Mouse (Mus musculus): ENCODE measurements at regions not wholly inside any gene's neighbourhood (a gene's known extent, or its start where the extent isn't known, plus 50 kb on each side); places are given as distances from the start of the nearest gene placed in this dataset.

DNA sequence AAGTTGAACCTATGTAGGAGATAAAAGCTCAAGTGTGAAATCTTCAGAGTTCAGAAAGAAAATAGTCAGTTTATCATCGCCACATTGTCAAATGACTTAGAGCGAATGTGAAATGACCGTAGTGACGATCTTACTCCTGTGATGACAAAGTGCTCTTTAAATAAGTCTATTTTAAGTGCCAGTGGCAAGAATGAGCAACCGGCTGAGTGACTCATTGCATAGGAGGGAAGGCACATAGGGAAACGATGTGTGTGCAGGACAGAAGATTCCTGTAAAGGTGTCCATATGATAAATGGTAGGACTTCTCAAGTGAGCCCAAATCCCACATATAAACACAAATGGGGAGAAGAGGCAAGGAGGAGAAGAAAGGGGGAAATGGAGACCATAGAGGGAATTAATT, 189.8 kb downstream of the Tgfb2 start:
- DNase-seq = no peak
- Histone ChIP-seq H3K36me3 (ENCODE audit: control insufficient read depth, insufficient read depth, low read length) (no peaks in the 10 kb centered on the region), H3K4me1 (ENCODE audit: control insufficient read depth, insufficient read depth, low read length) (no peaks in the 10 kb centered on the region), H3K27me3 (replicated peaks; ENCODE audit: control insufficient read depth, insufficient read depth, low read length) (no peaks in the 10 kb centered on the region), H3K4me3 (ENCODE audit: insufficient read depth, low read depth, low read length) (no peak overlapping the region), H3K27ac (ENCODE audit: insufficient read depth, low read depth, low read length) (no peak overlapping the region)
- 82% methylated on average over 6 of the region's 6 CpGs for WGBS
- no peak for TF ChIP-seq CTCF (conservative IDR thresholded peaks at IDR 0.05; ENCODE audit: insufficient read depth, insufficient read length, low read depth, low read length)

DNA sequence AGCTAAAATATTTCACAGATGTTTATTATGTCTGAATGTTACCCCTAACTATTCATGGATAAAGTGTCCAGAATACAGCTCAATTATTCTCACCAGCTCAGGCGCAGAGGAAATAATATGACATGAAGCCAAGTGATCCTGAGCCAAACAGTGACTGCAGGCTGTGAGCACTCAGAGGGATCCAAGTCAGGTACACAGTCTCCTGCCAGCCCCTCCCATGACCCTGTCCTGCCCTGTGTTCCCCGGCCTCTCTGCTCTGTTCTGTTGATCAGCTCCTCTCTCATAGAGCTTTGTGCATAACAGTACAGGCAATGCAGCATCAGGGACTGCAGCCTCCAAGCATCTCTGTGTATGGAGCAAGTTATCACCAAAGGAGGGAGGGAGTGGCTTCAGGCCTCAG, 190.7 kb downstream of the Tgfb2 start:
- Histone ChIP-seq H3K4me3 (ENCODE audit: insufficient read depth, low read depth, low read length) (no peak overlapping the region), H3K27ac (ENCODE audit: insufficient read depth, low read depth, low read length) (no peak overlapping the region), H3K27me3 (replicated peaks; ENCODE audit: control insufficient read depth, insufficient read depth, low read length) (no peaks in the 10 kb centered on the region), H3K36me3 (ENCODE audit: control insufficient read depth, insufficient read depth, low read length) (no peaks in the 10 kb centered on the region), H3K4me1 (ENCODE audit: control insufficient read depth, insufficient read depth, low read length) (no peaks in the 10 kb centered on the region)
- TF ChIP-seq POLR2A (IDR thresholded peaks at IDR 0.05; ENCODE audit: low read depth, low read length) (no peak), CTCF (conservative IDR thresholded peaks at IDR 0.05; ENCODE audit: insufficient read depth, insufficient read length, low read depth, low read length) (no peak)
- DNase-seq = no peak
- 32% methylated on average over 2 of the region's 2 CpGs for WGBS

DNA sequence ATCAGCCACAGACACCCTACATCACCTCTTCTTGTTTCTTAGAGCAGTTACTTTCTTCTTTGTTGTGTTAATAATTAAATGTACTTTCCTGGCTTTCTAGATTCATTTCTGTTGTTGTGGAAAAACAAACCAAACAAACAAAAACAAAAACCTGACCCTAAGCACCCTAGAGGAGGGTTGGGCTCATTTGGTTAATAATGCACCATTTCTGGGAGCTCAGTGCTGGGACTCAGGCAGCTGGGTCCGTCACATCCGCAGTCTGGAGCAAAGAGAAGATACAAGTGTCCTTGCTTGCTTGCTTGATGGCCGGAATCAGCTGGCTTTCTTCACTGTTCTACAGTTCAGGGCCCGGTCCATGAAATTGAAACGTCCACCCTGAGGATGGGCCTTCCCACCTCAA, 191.9 kb downstream of the Tgfb2 start:
- no peak for TF ChIP-seq CTCF (conservative IDR thresholded peaks at IDR 0.05; ENCODE audit: insufficient read depth, insufficient read length, low read depth, low read length)
- no peak for TF ChIP-seq POLR2A (IDR thresholded peaks at IDR 0.05; ENCODE audit: low read depth, low read length)
- 69% methylated on average over 5 of the region's 5 CpGs for WGBS
- no peak overlapping the region for H3K4me3 ChIP-seq (ENCODE audit: insufficient read depth, low read depth, low read length)
- no peak overlapping the region for H3K27ac ChIP-seq (ENCODE audit: insufficient read depth, low read depth, low read length)
- no peaks in the 10 kb centered on the region for H3K27me3 ChIP-seq (replicated peaks; ENCODE audit: control insufficient read depth, insufficient read depth, low read length)
- no peak for DNase-seq
- no peaks in the 10 kb centered on the region for H3K4me1 ChIP-seq (ENCODE audit: control insufficient read depth, insufficient read depth, low read length)
- H3K36me3 ChIP-seq (ENCODE audit: control insufficient read depth, insufficient read depth, low read length) = no peaks in the 10 kb centered on the region

DNA sequence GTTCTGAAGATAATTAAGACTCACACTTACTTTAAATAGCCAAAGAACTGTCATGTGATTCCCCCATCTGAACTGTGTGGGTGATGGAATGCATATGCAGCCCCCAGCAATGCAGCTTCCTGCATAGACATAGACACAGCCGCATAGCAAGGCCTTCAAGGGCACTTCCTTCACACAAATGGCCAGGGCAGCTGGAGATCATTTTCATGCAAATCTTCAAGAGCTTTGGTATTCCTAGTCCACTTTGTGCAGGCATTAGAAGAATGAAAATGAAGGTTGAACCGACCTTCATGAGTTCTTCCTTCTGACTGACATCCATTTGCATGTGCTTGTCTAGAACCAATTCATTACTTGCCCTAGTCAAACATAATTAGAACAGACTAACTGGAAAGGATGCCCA, 195.3 kb downstream of the Tgfb2 start:
- DNase-seq = no peak
- no peak overlapping the region for H3K4me3 ChIP-seq (ENCODE audit: insufficient read depth, low read depth, low read length)
- H3K27ac ChIP-seq (ENCODE audit: insufficient read depth, low read depth, low read length) = no peak overlapping the region
- no peaks in the 10 kb centered on the region for H3K27me3 ChIP-seq (replicated peaks; ENCODE audit: control insufficient read depth, insufficient read depth, low read length)
- 63% methylated on average over 2 of the region's 2 CpGs for WGBS
- TF ChIP-seq POLR2A (IDR thresholded peaks at IDR 0.05; ENCODE audit: low read depth, low read length) (no peak), CTCF (conservative IDR thresholded peaks at IDR 0.05; ENCODE audit: insufficient read depth, insufficient read length, low read depth, low read length) (no peak)
- H3K36me3 ChIP-seq (ENCODE audit: control insufficient read depth, insufficient read depth, low read length) = no peaks in the 10 kb centered on the region
- no peaks in the 10 kb centered on the region for H3K4me1 ChIP-seq (ENCODE audit: control insufficient read depth, insufficient read depth, low read length)

DNA sequence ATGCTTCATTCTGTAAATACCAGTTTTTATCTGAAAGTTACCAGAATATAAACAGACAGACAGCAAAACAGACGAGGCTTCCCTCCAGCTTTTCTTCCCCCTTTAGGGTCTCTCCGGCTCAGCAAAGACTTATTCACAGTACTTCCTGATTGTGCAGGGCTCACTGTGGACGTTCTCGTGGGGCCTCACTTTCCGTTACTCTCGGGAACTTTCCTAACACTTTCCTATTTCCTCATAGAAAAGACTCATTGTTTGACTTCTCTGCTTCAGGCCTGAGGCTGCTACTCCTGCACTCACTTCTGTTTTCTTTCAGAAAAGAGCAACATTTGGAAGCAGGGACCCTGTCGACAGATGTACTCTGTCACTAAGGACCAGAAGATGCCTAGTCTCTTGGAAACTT, 197.4 kb downstream of the Tgfb2 start:
- no peaks in the 10 kb centered on the region for H3K4me1 ChIP-seq (ENCODE audit: control insufficient read depth, insufficient read depth, low read length)
- no peak overlapping the region for H3K27ac ChIP-seq (ENCODE audit: insufficient read depth, low read depth, low read length)
- TF ChIP-seq CTCF (conservative IDR thresholded peaks at IDR 0.05; ENCODE audit: insufficient read depth, insufficient read length, low read depth, low read length) (no peak), POLR2A (IDR thresholded peaks at IDR 0.05; ENCODE audit: low read depth, low read length) (no peak)
- WGBS = 47% methylated on average over 7 of the region's 7 CpGs
- H3K36me3 ChIP-seq (ENCODE audit: control insufficient read depth, insufficient read depth, low read length) = no peaks in the 10 kb centered on the region
- DNase-seq = no peak
- no peaks in the 10 kb centered on the region for H3K27me3 ChIP-seq (replicated peaks; ENCODE audit: control insufficient read depth, insufficient read depth, low read length)
- H3K4me3 ChIP-seq (ENCODE audit: insufficient read depth, low read depth, low read length) = no peak overlapping the region

DNA sequence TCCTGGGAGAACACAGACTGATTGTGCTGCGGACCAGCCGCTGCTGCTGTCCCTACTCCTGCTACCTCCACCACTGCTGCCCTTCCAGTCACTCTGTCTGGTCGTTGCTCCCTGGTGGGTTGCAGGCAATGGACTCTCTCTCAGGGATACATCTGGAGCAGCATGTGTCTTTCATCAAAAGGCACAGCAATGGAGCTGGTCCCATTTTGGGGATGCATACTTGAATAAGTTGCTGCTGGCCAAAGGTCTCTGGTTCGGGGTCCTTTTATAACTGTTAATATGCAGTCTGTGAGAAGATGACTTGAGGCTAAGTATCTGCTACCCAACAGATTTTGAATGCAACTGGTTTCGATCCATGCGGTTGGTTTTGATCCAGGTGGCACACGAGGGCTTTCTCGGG, 197.8 kb downstream of the Tgfb2 start:
- no peaks in the 10 kb centered on the region for H3K27me3 ChIP-seq (replicated peaks; ENCODE audit: control insufficient read depth, insufficient read depth, low read length)
- no peak for TF ChIP-seq CTCF (conservative IDR thresholded peaks at IDR 0.05; ENCODE audit: insufficient read depth, insufficient read length, low read depth, low read length)
- H3K4me3 ChIP-seq (ENCODE audit: insufficient read depth, low read depth, low read length) = no peak overlapping the region
- no peak overlapping the region for H3K27ac ChIP-seq (ENCODE audit: insufficient read depth, low read depth, low read length)
- H3K4me1 ChIP-seq (ENCODE audit: control insufficient read depth, insufficient read depth, low read length) = no peaks in the 10 kb centered on the region
- DNase-seq = no peak
- H3K36me3 ChIP-seq (ENCODE audit: control insufficient read depth, insufficient read depth, low read length) = no peaks in the 10 kb centered on the region
- 81% methylated on average over 8 of the region's 8 CpGs for WGBS

DNA sequence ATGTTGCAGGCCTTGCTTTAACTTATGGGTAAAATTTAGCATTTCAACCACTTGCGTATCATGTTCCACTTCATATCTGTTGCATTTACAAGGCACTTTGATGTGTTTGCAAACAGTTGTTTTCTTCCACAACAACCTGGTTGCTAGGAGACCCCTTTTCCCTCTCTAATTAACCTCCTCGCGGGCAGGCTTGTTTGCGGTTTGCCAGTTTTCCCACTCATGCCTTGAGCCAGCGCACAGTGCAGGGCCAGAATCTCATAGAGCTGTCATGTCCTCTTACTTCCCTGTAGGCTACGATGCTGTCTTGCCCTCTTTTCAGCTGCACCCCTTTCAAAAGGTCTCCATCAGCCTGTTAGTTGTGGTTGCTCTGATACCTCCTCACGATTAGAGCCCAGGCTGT, 199.3 kb downstream of the Tgfb2 start:
- Histone ChIP-seq H3K27ac (ENCODE audit: insufficient read depth, low read depth, low read length) (no peak overlapping the region), H3K27me3 (replicated peaks; ENCODE audit: control insufficient read depth, insufficient read depth, low read length) (no peaks in the 10 kb centered on the region), H3K36me3 (ENCODE audit: control insufficient read depth, insufficient read depth, low read length) (no peaks in the 10 kb centered on the region), H3K4me1 (ENCODE audit: control insufficient read depth, insufficient read depth, low read length) (no peaks in the 10 kb centered on the region), H3K4me3 (ENCODE audit: insufficient read depth, low read depth, low read length) (no peak overlapping the region)
- 87% methylated on average over 7 of the region's 7 CpGs for WGBS
- no peak for DNase-seq
- no peak for TF ChIP-seq CTCF (conservative IDR thresholded peaks at IDR 0.05; ENCODE audit: insufficient read depth, insufficient read length, low read depth, low read length)
- TF ChIP-seq POLR2A (IDR thresholded peaks at IDR 0.05; ENCODE audit: low read depth, low read length) = no peak

DNA sequence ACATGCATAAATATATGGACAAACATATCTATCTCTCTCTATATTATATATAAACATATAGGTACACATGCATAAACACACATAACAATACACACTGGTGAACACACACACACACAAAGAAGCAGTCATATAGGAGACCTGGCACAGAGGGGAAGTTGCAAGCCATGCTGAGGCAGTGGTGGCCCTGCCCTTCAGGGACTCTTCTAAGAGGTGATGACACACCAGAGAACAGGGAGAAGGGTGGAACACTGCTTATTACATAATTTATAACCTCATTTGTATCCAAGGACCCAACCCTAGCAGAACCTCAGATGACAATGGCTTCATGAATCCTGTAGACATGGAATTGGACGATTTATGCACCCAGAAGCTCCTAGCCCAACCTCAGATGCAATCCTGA, 199.9 kb downstream of the Tgfb2 start:
- DNase-seq = no peak
- TF ChIP-seq POLR2A (IDR thresholded peaks at IDR 0.05; ENCODE audit: low read depth, low read length) = no peak
- Histone ChIP-seq H3K4me1 (ENCODE audit: control insufficient read depth, insufficient read depth, low read length) (no peaks in the 10 kb centered on the region), H3K27me3 (replicated peaks; ENCODE audit: control insufficient read depth, insufficient read depth, low read length) (no peaks in the 10 kb centered on the region), H3K4me3 (ENCODE audit: insufficient read depth, low read depth, low read length) (no peak overlapping the region), H3K27ac (ENCODE audit: insufficient read depth, low read depth, low read length) (no peak overlapping the region), H3K36me3 (ENCODE audit: control insufficient read depth, insufficient read depth, low read length) (no peaks in the 10 kb centered on the region)
- WGBS = 76% methylated on average over 1 of the region's 1 CpGs

Data from kidney, adult 2 months (tissue).